Mouse (Mus musculus): ENCODE results near the gene Tst. TPM values are rescaled to one million over a fixed set of nuclear protein-coding genes. Genes with fewer than 3 reads are reported as not detected.
A peak's percentile ranks its signal among the peaks of the same experiment; 100 is the strongest.

Tst gene
- polyA plus RNA-seq, 1 experiment from 2014 or later = 363 TPM

DNA sequence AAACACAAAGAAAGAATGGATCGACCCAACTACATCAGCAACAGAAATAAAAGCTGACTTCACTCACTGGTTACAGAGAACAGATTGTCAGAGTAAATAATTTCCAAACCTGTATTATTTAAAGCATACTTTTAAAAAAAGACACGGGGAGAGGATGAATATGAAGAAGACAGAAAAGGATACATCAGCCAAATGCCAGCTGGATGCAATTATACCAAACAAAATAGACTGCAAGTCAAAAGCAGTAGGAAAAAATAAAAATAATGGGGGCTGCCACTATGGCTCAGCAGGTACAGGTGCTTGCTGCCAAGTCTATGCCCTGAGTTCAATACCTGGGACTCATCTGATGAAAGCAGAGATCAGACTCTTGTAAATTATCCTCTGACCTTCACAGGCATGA is 25.5 kb downstream of the Tst start:
- H3K27me3 ChIP-seq (ENCODE audit: insufficient read depth, low read length) = no peaks in the 10 kb centered on the region

DNA sequence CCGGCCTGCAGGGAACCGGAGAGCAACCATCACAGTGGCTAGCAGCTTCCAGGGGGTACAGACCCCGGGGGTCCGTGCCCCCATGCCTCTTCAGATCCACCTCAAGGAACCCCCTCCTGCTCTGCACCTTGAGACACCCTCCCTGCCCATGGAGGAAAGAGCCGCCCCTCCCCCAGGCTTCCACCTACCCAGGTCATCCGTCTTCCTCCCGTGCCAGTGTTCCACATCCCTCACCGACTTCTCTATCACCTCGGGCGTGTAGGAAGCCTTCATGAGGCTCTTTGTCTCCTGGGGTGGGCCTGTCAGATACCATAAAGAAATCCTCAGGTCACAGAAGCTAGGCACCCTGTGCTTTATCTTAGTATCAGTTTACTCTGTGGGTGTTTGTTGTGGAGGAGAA is 27.2 kb downstream of the Tst start:
- DNase-seq (no peak), ATAC-seq (no peak)
- WGBS (ENCODE audit: insufficient replicate concordance) = 73% methylated on average over 10 of the region's 10 CpGs

More for the DNA sequence above, 25.5 kb downstream of the Tst start:
- Histone ChIP-seq H3K9ac (replicated peaks) (no peak overlapping the region), H3K4me2 (ENCODE audit: low read depth, low read length) (no peak overlapping the region), H3K4me1 (ENCODE audit: insufficient read depth) (peaks cover 18% of the 10 kb centered on the region), H3K9me3 (ENCODE audit: low read length) (no peaks in the 10 kb centered on the region), H3K36me3 (replicated peaks; ENCODE audit: insufficient read depth, low read length) (no peaks in the 10 kb centered on the region), H3K4me3 (ENCODE audit: low read depth, low read length) (no peak overlapping the region), H3K27ac (ENCODE audit: low read depth) (no peak overlapping the region)
- 76% methylated on average over 2 of the region's 2 CpGs for WGBS (ENCODE audit: insufficient replicate concordance)
- TF ChIP-seq CTCF (IDR thresholded peaks at IDR 0.05; ENCODE audit: low read depth) (no peak), EP300 (IDR thresholded peaks at IDR 0.05; ENCODE audit: low read depth) (no peak)
- ATAC-seq (no peak), DNase-seq (no peak)

DNA sequence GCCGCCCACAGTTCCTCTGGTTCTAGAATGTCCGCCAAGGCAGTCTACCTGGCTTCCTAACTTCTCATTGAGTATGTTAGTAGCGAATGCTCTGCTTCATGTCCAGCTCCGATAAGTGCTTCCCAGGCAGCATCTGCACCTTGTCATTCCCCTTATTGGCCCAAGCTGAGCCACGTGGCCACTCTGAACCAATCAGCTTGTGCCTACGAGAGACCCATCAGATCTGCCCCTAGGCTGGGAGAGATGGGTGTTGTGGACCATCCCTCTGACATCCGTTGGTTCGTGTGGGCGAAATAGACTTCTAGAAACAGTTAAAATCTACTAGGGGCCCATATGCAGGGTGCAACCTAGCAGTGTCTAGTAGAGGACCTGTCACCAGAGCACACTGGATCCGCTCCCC is 27.8 kb downstream of the Tst start:
- Histone ChIP-seq H3K9ac (replicated peaks) (no peak overlapping the region), H3K4me3 (ENCODE audit: low read depth, low read length) (no peak overlapping the region), H3K27ac (ENCODE audit: low read depth) (no peak overlapping the region), H3K4me2 (ENCODE audit: low read depth, low read length) (no peak overlapping the region), H3K27me3 (ENCODE audit: insufficient read depth, low read length) (no peaks in the 10 kb centered on the region), H3K4me1 (ENCODE audit: insufficient read depth) (peaks cover 3% of the 10 kb centered on the region; the same call in 1 of the 2 replicates), H3K9me3 (ENCODE audit: low read length) (no peaks in the 10 kb centered on the region), H3K36me3 (replicated peaks; ENCODE audit: insufficient read depth, low read length) (no peaks in the 10 kb centered on the region)
- ATAC-seq (no peak), DNase-seq (no peak)
- WGBS (ENCODE audit: insufficient replicate concordance) = 82% methylated on average over 10 of the region's 10 CpGs
- TF ChIP-seq CTCF (IDR thresholded peaks at IDR 0.05; ENCODE audit: low read depth) = no peak
- no peak for TF ChIP-seq EP300 (IDR thresholded peaks at IDR 0.05; ENCODE audit: low read depth)

More for the DNA sequence above, 27.2 kb downstream of the Tst start:
- Histone ChIP-seq H3K9ac (replicated peaks) (no peak overlapping the region), H3K36me3 (replicated peaks; ENCODE audit: insufficient read depth, low read length) (no peaks in the 10 kb centered on the region), H3K4me2 (ENCODE audit: low read depth, low read length) (no peak overlapping the region), H3K9me3 (ENCODE audit: low read length) (no peaks in the 10 kb centered on the region), H3K4me3 (ENCODE audit: low read depth, low read length) (no peak overlapping the region), H3K27ac (ENCODE audit: low read depth) (no peak overlapping the region), H3K4me1 (ENCODE audit: insufficient read depth) (peaks cover 4% of the 10 kb centered on the region), H3K27me3 (ENCODE audit: insufficient read depth, low read length) (no peaks in the 10 kb centered on the region)
- TF ChIP-seq EP300 (IDR thresholded peaks at IDR 0.05; ENCODE audit: low read depth) (no peak), CTCF (IDR thresholded peaks at IDR 0.05; ENCODE audit: low read depth) (no peak)

DNA sequence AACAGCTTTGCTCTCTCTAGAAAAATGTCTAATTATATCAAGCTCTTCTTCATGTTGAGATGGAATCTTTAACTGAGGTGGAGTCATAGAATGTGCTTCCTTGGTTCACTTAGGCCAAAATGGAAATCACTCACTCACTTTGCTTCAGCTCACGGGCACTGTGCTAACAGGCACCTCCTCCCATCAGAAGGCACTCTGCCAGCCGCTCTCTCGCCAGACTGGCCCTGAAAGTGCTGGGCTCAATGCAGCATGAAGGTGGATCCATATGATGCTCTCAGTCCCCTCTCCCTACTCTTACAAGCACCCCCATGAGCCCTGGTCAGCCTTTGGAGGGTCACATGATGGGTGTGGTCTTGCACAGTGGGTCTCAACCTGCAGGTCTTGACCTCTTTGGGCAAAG is 31.5 kb downstream of the Tst start:
- no peak overlapping the region for H3K27ac ChIP-seq (ENCODE audit: low read depth)
- DNase-seq = no peak
- no peak for TF ChIP-seq EP300 (IDR thresholded peaks at IDR 0.05; ENCODE audit: low read depth)
- TF ChIP-seq CTCF (IDR thresholded peaks at IDR 0.05; ENCODE audit: low read depth) = no peak
- no peaks in the 10 kb centered on the region for H3K9me3 ChIP-seq (ENCODE audit: low read length)
- no peaks in the 10 kb centered on the region for H3K36me3 ChIP-seq (replicated peaks; ENCODE audit: insufficient read depth, low read length)
- no peak overlapping the region for H3K9ac ChIP-seq (replicated peaks)
- ATAC-seq = no peak
- no peak overlapping the region for H3K4me2 ChIP-seq (ENCODE audit: low read depth, low read length)
- 74% methylated on average over 3 of the region's 3 CpGs for WGBS (ENCODE audit: insufficient replicate concordance)
- H3K27me3 ChIP-seq (ENCODE audit: insufficient read depth, low read length) = no peaks in the 10 kb centered on the region
- H3K4me3 ChIP-seq (ENCODE audit: low read depth, low read length) = no peak overlapping the region
- H3K4me1 ChIP-seq (ENCODE audit: insufficient read depth) = peaks cover 8% of the 10 kb centered on the region; the same call in 1 of the 2 replicates

DNA sequence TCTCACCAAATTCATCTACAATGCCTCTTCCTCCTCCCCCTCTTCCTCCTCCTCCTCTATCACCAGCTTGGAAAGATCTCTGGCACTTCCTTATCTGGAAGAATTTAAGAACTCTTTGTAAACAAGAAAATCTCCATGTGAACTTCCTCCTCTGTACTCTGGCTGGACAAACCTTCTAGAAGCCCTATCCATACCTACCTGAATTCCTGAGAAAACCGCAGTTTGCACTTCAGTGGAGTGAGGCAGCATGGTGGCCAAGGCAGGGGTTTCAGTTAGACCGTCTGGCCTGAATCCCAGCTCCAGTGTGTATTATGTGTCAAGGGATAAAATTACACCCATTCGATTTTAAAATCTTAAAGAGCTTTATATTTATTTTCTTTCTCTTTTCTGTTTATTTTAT is 32.9 kb downstream of the Tst start:
- H3K27me3 ChIP-seq (ENCODE audit: insufficient read depth, low read length) = no peaks in the 10 kb centered on the region
- no peaks in the 10 kb centered on the region for H3K36me3 ChIP-seq (replicated peaks; ENCODE audit: insufficient read depth, low read length)
- H3K27ac ChIP-seq (ENCODE audit: low read depth) = no peak overlapping the region
- H3K9ac ChIP-seq (replicated peaks) = no peak overlapping the region
- ATAC-seq (no peak), DNase-seq (no peak)
- no peak overlapping the region for H3K4me2 ChIP-seq (ENCODE audit: low read depth, low read length)
- 64% methylated on average over 3 of the region's 3 CpGs for WGBS (ENCODE audit: insufficient replicate concordance)
- no peak overlapping the region for H3K4me3 ChIP-seq (ENCODE audit: low read depth, low read length)
- TF ChIP-seq EP300 (IDR thresholded peaks at IDR 0.05; ENCODE audit: low read depth) = no peak
- no peak for TF ChIP-seq CTCF (IDR thresholded peaks at IDR 0.05; ENCODE audit: low read depth)
- H3K4me1 ChIP-seq (ENCODE audit: insufficient read depth) = peaks cover 18% of the 10 kb centered on the region; the same call in 1 of the 2 replicates
- no peaks in the 10 kb centered on the region for H3K9me3 ChIP-seq (ENCODE audit: low read length)

DNA sequence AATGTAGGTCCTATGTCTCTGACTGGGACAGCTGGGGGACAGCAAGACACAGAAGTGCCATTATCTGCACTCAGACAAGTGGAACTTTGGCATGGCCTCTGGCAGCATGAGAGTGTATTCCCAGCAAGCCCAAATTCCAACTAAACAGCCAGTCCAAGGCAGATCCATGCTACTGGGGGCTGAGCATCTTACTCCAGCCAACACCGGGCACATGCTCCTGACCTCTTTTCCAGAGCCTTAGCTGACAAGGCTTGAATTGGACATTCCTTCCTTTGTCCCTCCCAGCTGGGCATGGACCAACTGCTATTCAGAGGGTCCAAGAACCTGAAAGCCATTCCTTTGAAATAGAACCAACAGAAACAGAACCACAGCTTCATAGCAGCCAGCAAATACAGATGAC is 36.1 kb downstream of the Tst start:
- Histone ChIP-seq H3K4me1 (ENCODE audit: insufficient read depth) (peaks cover 21% of the 10 kb centered on the region; the same call in 1 of the 2 replicates), H3K4me3 (ENCODE audit: low read depth, low read length) (no peak overlapping the region), H3K4me2 (ENCODE audit: low read depth, low read length) (no peak overlapping the region), H3K9me3 (ENCODE audit: low read length) (no peaks in the 10 kb centered on the region), H3K9ac (replicated peaks) (no peak overlapping the region), H3K27me3 (ENCODE audit: insufficient read depth, low read length) (no peaks in the 10 kb centered on the region), H3K36me3 (replicated peaks; ENCODE audit: insufficient read depth, low read length) (no peaks in the 10 kb centered on the region), H3K27ac (ENCODE audit: low read depth) (peak overlapping the region; percentile 49)
- WGBS (ENCODE audit: insufficient replicate concordance) = 70% methylated on average over 1 of the region's 1 CpGs
- DNase-seq (no peak), ATAC-seq (no peak)
- TF ChIP-seq EP300 (IDR thresholded peaks at IDR 0.05; ENCODE audit: low read depth) = no peak
- TF ChIP-seq CTCF (IDR thresholded peaks at IDR 0.05; ENCODE audit: low read depth) = no peak
